Mouse (Mus musculus): ENCODE results near the gene Dcaf8. TPM values are rescaled to one million over a fixed set of nuclear protein-coding genes. Genes with fewer than 3 reads are reported as not detected.
A peak's percentile ranks its signal among the peaks of the same experiment; 100 is the strongest.

Gene Dcaf8
- 130 and 169 TPM in 2 replicates for total RNA-seq (2021)
- long read RNA-seq, full-length matches to known transcripts = 174 of 231 reads
- long read RNA-seq, partial matches to known transcripts = 20 of 231 reads
- long read RNA-seq, other reads (novel, unspliced or antisense) = 37 of 231 reads

DNA sequence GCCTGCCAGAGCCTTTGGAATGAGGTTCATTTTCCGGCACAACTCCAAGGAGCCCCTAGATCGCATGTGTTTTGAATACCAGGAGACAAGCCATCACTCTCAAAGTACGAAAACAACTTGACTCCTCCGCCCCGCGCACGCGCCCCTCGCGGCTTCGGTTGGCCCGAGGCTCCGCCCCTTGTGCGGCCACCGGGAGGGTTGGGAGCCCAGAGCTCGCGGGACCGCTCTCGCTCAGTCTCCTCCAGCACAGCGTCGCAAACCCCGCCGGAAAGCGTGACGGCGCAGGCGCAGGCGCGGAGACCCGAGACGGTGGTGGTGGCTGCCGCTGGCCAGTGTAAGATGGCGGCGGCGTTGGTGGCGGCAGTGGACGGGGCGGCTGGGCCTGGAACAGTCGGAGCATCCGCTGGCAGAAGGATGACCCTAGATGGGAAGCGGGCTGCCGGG is at the start of gene Dcaf8:
Gene Dcaf8 (plus strand): TSS at position 250 of the 444 bp plus-strand sequence.
- peak; percentile 98 for DNase-seq

DNA sequence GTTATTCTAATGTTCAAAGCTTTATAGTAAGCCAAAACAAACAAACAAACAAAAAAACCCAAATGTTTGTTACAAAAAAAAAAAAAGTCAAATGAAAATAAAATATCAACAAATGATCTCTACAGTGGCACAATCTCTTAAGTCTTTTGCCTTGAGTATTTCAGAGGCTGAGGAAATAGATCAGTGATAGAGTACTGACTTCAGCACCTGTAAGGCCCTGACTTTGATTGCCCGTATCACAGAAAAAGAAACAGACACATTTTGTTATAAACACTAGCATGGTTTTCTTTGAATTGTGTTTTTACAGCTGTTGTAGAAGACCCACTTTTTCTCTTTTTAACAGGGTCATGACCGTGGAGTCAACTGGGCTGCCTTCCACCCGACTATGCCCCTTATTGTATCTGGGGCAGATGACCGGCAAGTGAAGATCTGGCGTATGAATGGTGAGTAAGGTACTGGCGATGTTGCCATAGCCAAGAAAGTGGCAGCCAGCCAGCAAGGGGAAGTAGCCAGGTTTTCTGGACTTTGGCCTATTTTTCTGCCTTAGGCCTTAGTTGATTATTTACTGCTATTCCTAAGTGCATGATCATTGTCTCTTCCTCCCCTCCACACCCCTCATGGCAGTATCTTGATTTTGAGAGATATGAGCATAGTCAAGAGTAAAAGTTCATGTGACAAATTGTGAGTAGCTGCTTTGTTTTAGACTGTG is 48.4 kb upstream of the Dcaf8 start:
- peak; percentile 30 for DNase-seq

DNA sequence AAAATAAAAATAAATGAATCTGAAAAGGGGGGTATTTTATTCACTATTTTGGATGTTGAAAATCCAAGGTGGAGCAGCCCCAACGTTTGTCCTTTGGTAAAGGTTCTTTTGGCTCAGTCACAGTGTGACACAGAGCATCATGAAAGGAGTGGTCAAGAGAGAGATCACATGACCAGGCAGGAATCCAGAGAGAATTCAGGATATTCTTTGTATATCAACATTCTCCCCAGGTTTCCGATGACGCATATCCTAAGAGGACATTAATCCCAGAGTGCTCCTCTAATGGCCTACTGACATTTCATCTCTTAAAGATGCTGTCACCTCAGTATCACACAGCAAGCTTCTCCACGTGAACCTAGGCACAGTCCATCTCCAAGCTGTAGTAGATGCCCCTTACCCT is 44.3 kb upstream of the Dcaf8 start:
- DNase-seq = no peak

DNA sequence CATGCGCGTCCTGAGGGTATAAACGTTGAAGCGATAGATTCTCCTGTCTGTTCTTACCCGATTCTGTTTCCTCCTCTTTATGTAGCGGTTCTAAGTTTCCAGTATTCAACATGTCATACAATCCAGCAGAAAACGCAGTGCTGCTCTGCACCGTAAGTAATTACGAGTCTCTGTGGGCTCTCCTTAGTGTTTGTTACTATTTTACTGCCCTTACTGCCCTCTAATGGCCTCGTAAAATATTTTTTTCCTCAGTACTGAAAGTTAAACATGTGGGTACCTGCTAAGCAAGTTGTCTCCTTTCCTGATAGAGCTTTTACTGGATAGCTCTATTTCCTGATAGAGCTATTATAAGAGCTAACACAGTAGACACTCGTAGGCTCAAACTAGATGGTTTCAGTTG is 42.8 kb upstream of the Dcaf8 start:
- no peak for DNase-seq

DNA sequence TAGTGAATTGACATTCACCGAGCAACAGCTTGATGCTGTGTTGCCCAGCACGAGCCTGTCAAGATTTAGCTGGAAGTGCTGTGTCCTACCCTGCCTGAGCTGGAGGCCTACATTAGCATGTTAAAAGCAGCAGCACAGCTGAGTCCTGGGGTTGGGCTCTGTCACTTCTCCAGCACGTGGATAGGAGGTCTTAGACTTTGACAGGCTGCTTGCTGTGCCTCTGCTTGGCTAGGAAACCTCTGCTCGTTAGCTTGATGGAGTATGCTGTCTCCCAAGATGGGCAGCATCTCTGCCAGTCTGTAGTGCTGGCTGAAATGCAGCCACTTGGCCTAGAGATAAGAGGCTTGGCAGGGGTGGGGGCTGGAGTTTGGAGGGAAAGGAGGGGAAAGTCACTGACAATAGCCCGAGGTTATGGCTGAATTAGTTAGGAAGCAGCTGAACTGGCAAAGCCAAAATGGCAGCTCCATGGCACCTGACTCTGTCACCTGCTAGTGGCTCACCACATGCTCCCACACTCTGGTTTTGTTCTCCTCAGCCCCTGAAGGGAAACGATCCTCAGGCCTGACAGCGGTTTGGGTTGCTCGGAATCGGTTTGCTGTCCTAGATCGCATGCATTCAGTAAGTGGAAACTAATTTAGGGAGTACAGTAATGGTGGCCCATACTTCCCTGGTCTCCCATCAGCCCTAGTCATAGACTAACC is 40.0 kb upstream of the Dcaf8 start:
- no peak for DNase-seq

DNA sequence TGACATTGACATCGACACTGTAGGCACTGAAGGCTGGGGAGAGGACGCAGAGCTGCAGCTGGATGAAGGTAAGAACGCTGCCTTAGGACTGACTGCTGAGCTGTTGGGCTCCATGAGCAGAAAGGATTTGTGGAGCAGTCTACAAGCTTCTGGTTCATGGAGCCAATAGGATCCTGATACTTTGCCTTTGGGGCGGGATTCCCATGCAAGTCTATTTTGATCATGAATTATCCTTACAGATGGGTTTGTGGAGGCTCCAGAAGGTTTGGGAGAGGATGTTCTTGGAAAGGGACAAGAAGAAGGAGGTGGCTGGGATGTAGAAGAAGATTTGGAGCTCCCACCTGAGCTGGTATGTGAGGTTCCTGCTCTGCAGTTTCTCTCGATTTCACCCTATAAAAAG is 30.9 kb upstream of the Dcaf8 start:
- no peak for DNase-seq

DNA sequence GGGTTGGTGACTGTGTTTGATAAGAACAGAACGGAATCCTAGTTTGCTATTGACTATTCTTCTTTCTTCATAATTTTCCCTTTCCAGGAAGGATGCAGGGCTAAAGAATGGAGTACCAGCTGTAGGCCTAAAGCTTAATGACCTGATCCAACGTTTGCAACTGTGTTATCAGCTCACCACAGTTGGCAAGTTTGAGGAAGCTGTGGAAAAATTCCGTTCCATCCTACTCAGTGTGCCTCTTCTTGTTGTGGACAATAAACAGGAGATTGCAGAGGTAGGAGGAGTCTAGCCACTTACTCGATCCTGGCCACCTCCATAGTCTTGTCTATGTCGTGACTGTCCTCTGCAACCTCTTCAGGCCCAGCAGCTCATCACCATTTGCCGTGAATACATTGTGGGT is 28.8 kb upstream of the Dcaf8 start:
- DNase-seq = no peak

DNA sequence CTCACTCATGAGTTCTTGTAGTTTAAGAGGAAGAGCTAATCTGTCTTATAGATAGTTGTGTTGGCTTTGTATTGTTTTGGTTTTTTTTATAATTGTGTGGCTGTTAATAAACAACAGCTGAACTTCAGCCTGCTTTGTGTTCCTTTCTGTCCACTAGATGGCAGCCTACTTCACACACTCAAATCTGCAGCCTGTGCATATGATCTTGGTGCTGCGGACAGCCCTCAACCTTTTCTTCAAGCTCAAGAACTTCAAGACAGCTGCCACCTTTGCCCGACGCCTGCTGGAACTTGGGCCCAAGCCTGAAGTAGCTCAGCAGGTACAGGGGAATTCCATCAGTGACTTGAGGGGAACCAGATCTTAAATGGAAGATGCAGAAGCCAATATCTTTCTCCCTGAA is 28.2 kb upstream of the Dcaf8 start:
- DNase-seq = no peak

DNA sequence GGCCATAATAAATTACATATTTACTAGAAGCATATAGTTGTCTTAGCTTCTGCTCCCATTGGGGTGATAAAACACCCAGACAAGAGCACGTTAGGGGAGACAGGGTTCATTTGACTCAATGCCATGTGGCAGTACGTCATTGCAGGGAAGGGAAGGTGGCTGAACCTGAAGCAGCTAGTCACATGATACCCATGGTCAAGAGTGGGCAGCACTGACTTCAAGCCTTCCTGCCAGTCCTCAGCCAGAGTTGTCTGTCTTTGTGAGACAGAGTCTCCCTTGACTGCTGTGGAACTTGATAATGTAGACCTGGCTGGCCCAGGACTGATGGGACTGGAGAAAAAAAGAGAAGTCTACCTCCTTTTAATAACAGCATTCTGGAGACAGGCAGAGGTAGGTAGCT is 25.2 kb upstream of the Dcaf8 start:
- no peak for DNase-seq

DNA sequence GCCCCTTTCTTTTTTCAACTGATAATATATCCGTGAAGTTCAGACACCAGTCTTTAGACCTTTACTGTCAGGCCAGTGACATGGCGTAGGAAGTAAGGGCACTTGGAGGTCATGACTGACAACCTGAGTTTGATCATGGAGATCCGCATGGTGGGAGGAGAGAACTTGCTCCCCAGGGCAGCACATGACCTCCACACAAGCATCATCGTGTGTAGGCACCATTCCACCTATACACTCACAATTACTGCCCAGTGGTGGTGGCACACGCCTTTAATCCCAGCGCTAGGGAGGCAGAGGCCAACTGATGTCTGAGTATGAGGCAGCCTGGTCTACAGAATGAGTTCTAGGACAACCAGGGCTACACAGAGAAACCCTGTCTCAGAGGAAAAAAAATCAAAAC is 23.3 kb upstream of the Dcaf8 start:
- no peak for DNase-seq

DNA sequence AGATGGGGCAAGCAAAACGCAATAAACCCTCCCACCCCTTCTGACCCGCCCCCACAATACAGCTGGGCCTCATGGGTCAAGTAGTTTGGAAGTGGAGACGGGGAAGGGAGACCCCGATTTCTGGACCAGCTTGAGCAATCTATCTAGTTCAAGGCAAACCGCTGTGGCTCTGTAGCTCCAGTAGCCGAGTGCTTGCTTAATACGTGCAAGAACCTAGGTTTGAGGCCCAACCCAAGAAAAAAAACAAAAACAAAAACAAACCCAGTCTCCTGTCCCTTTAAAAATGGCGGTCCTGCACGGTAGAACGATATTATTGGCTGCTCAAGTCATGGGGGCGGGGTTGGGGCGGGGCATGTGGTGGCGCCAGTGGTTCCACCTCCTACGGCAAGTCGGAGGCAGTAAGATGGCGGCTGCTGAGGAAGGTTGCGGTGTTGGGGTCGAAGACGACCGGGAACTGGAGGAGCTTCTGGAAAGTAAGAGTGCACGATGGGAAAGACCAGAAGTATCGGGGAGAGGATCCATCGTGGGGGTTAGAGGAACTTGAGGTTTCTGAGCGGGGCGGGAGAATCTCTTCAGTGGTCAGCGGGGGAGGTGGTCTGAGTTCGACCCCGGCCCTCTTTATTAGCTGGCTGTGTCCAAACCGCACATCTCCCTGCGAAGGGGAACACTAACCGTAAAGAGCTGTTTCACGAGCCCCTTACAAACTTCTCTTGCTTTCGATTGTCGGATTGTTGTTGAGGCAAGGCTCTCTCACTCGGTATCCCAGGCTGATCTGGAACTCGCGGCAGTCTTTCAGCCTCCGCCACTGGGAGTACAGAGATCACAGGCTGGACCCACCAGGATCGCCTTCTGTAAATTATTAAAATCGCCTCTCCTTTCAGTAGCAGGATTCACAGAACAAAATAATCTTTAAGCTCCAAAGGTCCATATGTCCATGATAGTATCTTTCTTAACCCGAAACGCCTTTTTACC is 21.2 kb upstream of the Dcaf8 start, which contains the start of gene Pex19:
Gene Pex19 (plus strand): TSS at position 380 of the 972 bp plus-strand sequence.
- peak; percentile 81 for DNase-seq

DNA sequence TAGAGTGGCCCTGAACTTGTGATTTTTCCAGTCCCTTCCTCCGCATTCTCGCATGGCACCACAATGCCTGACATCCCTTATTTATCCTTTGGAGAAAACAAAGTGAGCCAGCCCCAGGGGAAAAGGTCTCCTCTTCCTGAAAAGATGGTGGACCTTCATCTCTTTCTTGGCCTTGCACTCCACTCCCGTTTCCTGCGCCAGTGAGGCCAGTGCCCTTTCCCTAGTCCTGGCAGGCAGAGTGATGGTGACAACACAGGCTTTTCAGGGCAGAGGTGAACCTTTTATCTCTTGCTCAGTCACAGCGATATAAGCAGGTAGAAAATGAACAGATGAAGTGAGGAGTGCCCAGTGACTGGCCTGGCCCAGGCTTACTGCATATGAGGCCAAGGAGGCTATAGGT is 20.4 kb upstream of the Dcaf8 start:
- DNase-seq = no peak

DNA sequence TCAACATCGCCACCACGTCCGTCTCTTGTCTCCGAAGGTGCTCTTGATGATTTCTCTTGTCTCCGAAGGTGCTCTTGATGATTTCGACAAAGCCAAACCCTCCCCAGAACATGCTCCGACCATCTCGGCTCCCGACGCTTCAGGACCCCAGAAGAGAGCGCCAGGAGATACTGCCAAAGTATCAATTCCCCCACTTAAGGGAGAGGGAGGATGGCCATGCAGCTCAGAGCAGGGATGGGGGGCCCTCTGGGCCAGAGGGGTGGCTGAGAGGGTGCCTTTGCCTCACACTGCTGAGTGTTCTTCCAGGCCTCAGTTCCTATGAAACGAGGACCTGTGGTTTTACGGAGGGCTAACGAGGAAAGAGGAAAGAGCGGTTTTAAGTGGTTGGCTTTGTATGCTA is 19.3 kb upstream of the Dcaf8 start:
- no peak for DNase-seq

DNA sequence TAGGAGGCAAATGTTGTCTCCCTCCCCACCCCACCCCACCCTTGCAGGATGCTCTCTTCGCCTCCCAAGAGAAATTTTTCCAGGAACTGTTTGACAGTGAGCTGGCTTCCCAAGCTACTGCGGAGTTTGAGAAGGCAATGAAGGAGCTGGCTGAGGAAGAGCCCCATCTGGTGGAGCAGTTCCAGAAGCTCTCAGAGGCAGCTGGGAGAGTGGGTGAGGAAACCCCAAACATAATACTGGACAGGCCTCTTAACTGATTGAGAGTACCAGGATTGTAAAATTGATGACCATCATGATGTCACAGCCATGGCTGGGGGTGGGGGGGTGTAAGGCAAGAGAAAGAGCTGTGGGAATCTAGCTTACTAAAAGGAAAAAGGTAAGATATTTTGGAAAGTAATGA is 18.8 kb upstream of the Dcaf8 start:
- DNase-seq = no peak

DNA sequence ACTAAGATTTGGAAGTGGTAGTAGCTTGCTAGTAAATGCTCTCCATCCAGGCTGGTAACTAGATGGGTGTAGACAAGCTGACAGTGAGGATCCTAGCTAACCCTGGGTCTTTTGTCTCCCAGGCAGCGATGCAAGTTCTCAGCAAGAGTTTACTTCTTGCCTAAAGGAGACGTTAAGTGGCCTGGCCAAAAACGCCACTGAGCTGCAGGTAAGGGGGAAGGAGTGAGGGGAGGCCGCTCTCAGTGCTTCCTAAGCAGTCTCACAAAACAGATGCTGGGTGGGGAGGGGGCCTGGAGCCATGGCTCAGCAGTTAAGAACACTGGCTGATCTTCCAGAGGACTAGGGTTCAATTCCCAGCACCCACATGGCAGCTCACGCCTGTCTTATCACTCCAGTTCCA is 18.1 kb upstream of the Dcaf8 start:
- DNase-seq = no peak

DNA sequence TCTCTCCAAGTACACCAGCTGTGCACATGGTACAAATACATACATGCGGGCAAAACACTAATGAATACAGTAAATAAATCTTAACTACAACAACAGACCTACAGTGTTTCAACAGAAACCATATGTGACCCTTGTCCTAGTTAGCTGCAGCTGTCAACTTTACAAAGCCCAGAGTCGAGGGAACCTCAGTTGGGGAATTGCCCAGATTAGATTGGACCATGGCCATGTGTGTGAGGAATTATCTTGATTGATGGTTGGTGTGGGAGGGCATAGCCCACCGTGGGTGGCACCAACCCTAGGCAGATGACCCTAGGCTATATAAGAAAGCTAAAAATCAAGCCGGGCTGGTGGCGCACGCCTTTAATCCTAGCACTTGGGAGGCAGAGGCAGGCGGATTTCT is 15.6 kb upstream of the Dcaf8 start:
- no peak for DNase-seq

DNA sequence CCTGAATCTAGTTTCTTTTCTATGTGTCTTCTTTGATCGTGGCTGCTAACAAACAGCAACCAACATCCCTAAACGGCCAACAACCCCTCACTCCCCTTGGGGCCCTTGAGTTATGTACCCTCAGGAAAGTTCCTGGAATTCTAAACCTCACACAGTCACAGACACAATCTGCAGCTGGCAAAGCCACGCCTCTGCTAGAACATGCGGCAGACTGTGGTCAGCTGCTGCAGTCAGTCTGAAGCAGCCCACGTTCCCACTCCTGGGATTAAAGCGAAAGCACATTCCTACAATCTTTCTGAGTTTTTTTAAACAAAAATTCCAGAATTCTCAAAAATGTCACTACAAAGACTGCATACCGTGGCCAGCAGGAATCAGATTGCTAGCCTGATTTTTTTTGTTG is 14.3 kb upstream of the Dcaf8 start:
- no peak for DNase-seq

DNA sequence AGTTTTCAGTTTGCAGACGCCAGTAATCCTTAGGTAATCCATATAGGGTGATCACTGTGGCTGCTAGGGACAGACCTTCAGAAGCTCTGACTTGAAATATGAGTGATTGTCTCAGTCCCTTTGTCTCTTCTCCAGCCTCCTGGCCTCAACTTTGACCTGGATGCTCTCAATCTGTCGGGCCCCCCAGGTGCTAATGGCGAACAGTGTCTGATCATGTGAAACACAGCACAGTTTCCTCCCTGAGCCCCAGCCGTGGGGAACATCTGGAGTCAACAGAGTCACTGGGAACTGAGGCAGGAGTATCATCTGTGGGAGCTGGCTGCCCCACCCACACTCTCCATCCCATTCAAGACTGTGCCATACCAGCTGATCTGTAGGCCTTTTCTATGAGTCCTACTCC is 13.8 kb upstream of the Dcaf8 start:
- DNase-seq = no peak

DNA sequence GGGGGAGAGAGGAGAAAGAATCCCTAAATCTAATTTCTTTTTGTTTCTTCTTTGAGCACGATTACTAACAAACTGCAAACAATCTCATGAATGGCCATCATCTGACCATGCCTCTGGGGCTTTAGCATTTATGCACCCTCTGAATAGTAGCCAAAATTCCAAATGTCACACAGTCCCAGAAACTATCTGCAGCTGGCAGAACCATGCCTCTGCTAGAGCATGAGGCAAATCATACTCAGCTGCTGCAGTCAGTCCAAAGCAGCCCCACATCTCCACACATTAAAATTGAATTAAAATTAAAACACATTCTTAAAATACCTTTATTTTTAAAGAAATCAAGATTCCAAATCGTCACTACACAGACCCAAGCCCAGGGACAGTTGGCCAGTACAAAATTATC is 7.7 kb upstream of the Dcaf8 start:
- DNase-seq = no peak

DNA sequence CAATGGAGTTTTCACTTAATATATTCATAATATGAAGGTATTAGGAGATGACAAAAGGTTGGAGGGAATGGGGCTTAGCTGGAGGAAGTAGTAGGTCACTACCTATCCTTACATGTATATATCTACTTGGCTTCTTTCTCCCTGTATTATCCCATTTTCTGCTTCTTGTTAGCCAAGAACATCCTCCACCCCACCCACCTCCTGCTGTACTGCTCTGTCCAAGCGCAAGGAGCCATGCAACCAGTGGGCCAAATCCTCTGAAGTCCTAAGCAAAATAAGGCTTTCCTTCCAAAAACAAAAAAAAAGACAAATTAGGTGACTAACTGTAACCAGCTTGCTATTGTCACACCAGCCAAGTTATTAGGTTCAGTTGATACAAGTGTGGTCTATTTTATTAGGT is 7.1 kb upstream of the Dcaf8 start:
- DNase-seq = no peak

DNA sequence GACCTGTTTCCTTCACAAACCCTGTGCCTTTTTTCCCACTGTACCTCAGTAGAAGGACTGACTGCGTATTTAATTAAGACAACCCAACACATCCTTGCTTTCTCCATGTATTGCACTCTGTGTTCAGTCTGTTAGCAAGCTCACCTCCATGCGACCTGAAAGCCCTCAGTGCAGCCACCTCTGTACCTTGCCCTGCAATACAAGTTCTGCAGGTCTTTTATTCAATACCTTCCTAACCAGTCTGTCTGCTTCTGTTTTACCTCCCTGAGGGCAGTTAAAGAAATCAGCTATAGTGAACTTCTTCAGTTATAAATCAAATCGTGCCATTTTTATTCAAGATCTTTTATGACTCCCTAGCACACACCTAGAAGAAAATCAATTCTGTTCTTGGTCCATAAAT is 6.4 kb upstream of the Dcaf8 start:
- no peak for DNase-seq

DNA sequence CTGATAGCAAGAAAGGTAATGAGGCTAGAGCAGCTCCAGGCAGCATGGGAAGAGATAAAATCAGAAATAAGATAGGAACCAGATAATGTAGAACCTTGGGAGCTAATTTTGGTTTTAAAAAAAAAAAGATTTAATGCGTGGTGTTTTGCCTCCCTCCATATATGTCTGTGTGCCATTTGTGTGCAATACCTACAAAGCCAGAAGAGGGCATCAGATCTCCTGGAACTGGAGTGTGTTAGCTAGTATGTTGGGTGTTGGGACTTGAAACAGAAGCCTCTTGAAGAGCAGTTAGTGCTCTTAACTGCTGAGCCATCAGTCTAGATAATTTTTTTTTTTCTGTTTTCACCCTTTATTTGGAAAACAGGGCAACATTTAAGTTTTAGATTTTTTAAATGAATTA is 4.3 kb upstream of the Dcaf8 start:
- no peak for DNase-seq

Data from adrenal gland, postnatal 25 days (tissue).